Mouse (Mus musculus) MEL (cell line): ENCODE results near the gene Sgms1. TPM values are rescaled to one million over a fixed set of nuclear protein-coding genes. Genes with fewer than 3 reads are reported as not detected.

Source experiments
- DNase-seq: peaks from one replicate; pipeline ENCODE4 v3.0.0; 2011; ENCODE audit warnings: low read depth, low spot score
- H3K27ac ChIP-seq: 2 replicates; pipeline ENCODE4 v1.5.1; 2012; ENCODE audit warnings: low read depth, mild to moderate bottlenecking, control low read depth, low read length, moderate library complexity; ENCODE audit not compliant: control insufficient read depth
- H3K27me3 ChIP-seq, 2 experiments: fragments of 150-350 bp in 1 of 2; sonication (generic) in 1 of 2; 2 replicates each; pipeline ENCODE4 v1.6.1; 2012; ENCODE audit warnings: low read length in 2 of 2, mild to moderate bottlenecking in 2 of 2, improper control_type of control experiment in 1 of 2, moderate library complexity in 1 of 2; ENCODE audit not compliant: insufficient read depth in 2 of 2, control insufficient read depth in 1 of 2
- H3K36me3 ChIP-seq, 2 experiments: 2 replicates each; pipeline ENCODE4 v1.6.1; 2012 to 2014; ENCODE audit warnings: low read length in 2 of 2, improper control_type of control experiment in 1 of 2, inconsistent platforms in 1 of 2, mild to moderate bottlenecking in 1 of 2; ENCODE audit not compliant: insufficient read depth in 2 of 2, control insufficient read depth in 1 of 2
- H3K4me1 ChIP-seq, 2 experiments: fragments of 150-350 bp in 1 of 2; sonication (generic) in 1 of 2; 2 replicates each; pipeline ENCODE4 v1.6.1; 2012; ENCODE audit warnings: low read length in 2 of 2, improper control_type of control experiment in 1 of 2, mild to moderate bottlenecking in 1 of 2; ENCODE audit not compliant: insufficient read depth in 2 of 2, control insufficient read depth in 1 of 2
- H3K4me3 ChIP-seq, 2 experiments: fragments of 150-350 bp in 1 of 2; sonication (generic) in 1 of 2; 2 replicates each; pipeline ENCODE4 v1.5.1; 2012; ENCODE audit warnings: low read depth in 2 of 2, low read length in 2 of 2, mild to moderate bottlenecking in 2 of 2, moderate library complexity in 2 of 2, control low read depth in 1 of 2, improper control_type of control experiment in 1 of 2; ENCODE audit not compliant: control insufficient read depth in 1 of 2, insufficient read depth in 1 of 2
- H3K79me2 ChIP-seq: 2 replicates; pipeline ENCODE4 v1.6.1; 2012; ENCODE audit warnings: mild to moderate bottlenecking, low read length, moderate library complexity; ENCODE audit not compliant: control insufficient read depth, poor library complexity, insufficient read depth
- H3K9ac ChIP-seq: 2 replicates; pipeline ENCODE4 v1.6.1; 2012; ENCODE audit warnings: low read depth, mild to moderate bottlenecking, control low read depth, low read length, moderate library complexity; ENCODE audit not compliant: control insufficient read depth, poor library complexity, severe bottlenecking
- H3K9me3 ChIP-seq: fragments of 150-350 bp; sonication (generic); replicated peaks from 2 replicates; pipeline ENCODE4 v1.6.1; 2012; ENCODE audit warnings: mild to moderate bottlenecking, low read length, improper control_type of control experiment, moderate library complexity; ENCODE audit not compliant: insufficient read depth
- BHLHE40 ChIP-seq: IDR thresholded peaks from 2 replicates; pipeline ENCODE4 v1.6.1; 2012; ENCODE audit warnings: low read depth, mild to moderate bottlenecking, inconsistent platforms, low read length, improper control_type of control experiment, borderline replicate concordance
- CHD2 ChIP-seq: IDR thresholded peaks from 2 replicates; pipeline ENCODE4 v1.6.1; 2011; ENCODE audit warnings: low read length, improper control_type of control experiment
- CTCF ChIP-seq, 3 experiments: IDR thresholded peaks in 2 of 3; conservative IDR thresholded peaks in 1 of 3; 2 replicates each; pipeline ENCODE4 v1.5.1; 2011 to 2012; ENCODE audit warnings: low read length in 3 of 3, low read depth in 2 of 3, mild to moderate bottlenecking in 2 of 3, improper control_type of control experiment in 1 of 3, inconsistent platforms in 1 of 3, mixed read lengths in 1 of 3, moderate library complexity in 1 of 3; ENCODE audit not compliant: control insufficient read depth in 1 of 3, insufficient read depth in 1 of 3, poor library complexity in 1 of 3, severe bottlenecking in 1 of 3
- E2F4 ChIP-seq: IDR thresholded peaks from 2 replicates; pipeline ENCODE4 v1.6.1; 2011; ENCODE audit warnings: low read depth, low read length, improper control_type of control experiment, borderline replicate concordance
- ELF1 ChIP-seq: IDR thresholded peaks from 2 replicates; pipeline ENCODE4 v1.6.1; 2014; ENCODE audit warnings: low read depth, mild to moderate bottlenecking, inconsistent platforms, low read length, improper control_type of control experiment, moderate library complexity
- EP300 ChIP-seq, 2 experiments: IDR thresholded peaks; 2 replicates each; pipeline ENCODE4 v1.6.1; 2011; ENCODE audit warnings: improper control_type of control experiment in 2 of 2, low read length in 2 of 2, low read depth in 1 of 2, mild to moderate bottlenecking in 1 of 2
- ETS1 ChIP-seq: IDR thresholded peaks from 2 replicates; pipeline ENCODE4 v1.6.1; 2012; ENCODE audit warnings: low read depth, mild to moderate bottlenecking, inconsistent platforms, low read length, improper control_type of control experiment, moderate library complexity
- GATA1 ChIP-seq: IDR thresholded peaks from 2 replicates; pipeline ENCODE4 v1.6.1; 2011; ENCODE audit warnings: low read depth, low read length, improper control_type of control experiment
- JUND ChIP-seq: IDR thresholded peaks from 2 replicates; pipeline ENCODE4 v1.6.1; 2011; ENCODE audit warnings: low read depth, mild to moderate bottlenecking, improper control_type of control experiment, low read length
- MAFK ChIP-seq: IDR thresholded peaks from 2 replicates; pipeline ENCODE4 v1.6.1; 2011; ENCODE audit warnings: low read depth, mild to moderate bottlenecking, low read length, improper control_type of control experiment, borderline replicate concordance
- MAX ChIP-seq: IDR thresholded peaks from 2 replicates; pipeline ENCODE4 v1.6.1; 2011; ENCODE audit warnings: low read length, improper control_type of control experiment
- MAZ ChIP-seq: IDR thresholded peaks from 2 replicates; pipeline ENCODE4 v1.6.1; 2012; ENCODE audit warnings: low read depth, mild to moderate bottlenecking, inconsistent platforms, low read length, improper control_type of control experiment
- MYB ChIP-seq: IDR thresholded peaks from 2 replicates; pipeline ENCODE4 v1.6.1; 2011; ENCODE audit warnings: mild to moderate bottlenecking, low read depth, low read length, improper control_type of control experiment
- NELFE ChIP-seq: IDR thresholded peaks from 2 replicates; pipeline ENCODE4 v1.6.1; 2011; ENCODE audit warnings: low read depth, low read length, improper control_type of control experiment
- POLR2A ChIP-seq, 2 experiments: IDR thresholded peaks; 2 replicates each; pipeline ENCODE4 v1.6.1; 2011 to 2012; ENCODE audit warnings: low read length in 2 of 2, mild to moderate bottlenecking in 2 of 2, control low read depth in 1 of 2, improper control_type of control experiment in 1 of 2, low read depth in 1 of 2, moderate library complexity in 1 of 2; ENCODE audit not compliant: control insufficient read depth in 1 of 2, insufficient read depth in 1 of 2, poor library complexity in 1 of 2
- POLR2AphosphoS2 ChIP-seq: IDR thresholded peaks from 2 replicates; pipeline ENCODE4 v1.6.1; 2011; ENCODE audit warnings: low read length, improper control_type of control experiment
- RAD21 ChIP-seq: IDR thresholded peaks from 2 replicates; pipeline ENCODE4 v1.6.1; 2011; ENCODE audit warnings: mild to moderate bottlenecking, low read depth, low read length, improper control_type of control experiment
- RCOR1 ChIP-seq: IDR thresholded peaks from 2 replicates; pipeline ENCODE4 v1.6.1; 2012; ENCODE audit warnings: low read depth, mild to moderate bottlenecking, inconsistent platforms, low read length, improper control_type of control experiment
- SIN3A ChIP-seq: IDR thresholded peaks from 2 replicates; pipeline ENCODE4 v1.6.1; 2012; ENCODE audit warnings: low read length, improper control_type of control experiment, inconsistent platforms
- SMC3 ChIP-seq: IDR thresholded peaks from 2 replicates; pipeline ENCODE4 v1.6.1; 2011; ENCODE audit warnings: low read depth, low read length, improper control_type of control experiment
- TAL1 ChIP-seq: IDR thresholded peaks from 2 replicates; pipeline ENCODE4 v1.6.1; 2012; ENCODE audit warnings: mild to moderate bottlenecking, inconsistent platforms, low read length, moderate library complexity, mixed read lengths
- TCF12 ChIP-seq: IDR thresholded peaks from 2 replicates; pipeline ENCODE4 v1.6.1; 2014; ENCODE audit warnings: low read depth, mild to moderate bottlenecking, inconsistent platforms, low read length, improper control_type of control experiment, moderate library complexity
- ZMIZ1 ChIP-seq: IDR thresholded peaks from 2 replicates; pipeline ENCODE4 v1.6.1; 2012; ENCODE audit warnings: low read depth, mild to moderate bottlenecking, inconsistent platforms, low read length, improper control_type of control experiment, moderate library complexity
- polyA plus RNA-seq, 2 experiments: library from polyadenylated mRNA; stranded (reverse) in 1 of 2; unstranded in 1 of 2; fragments of >175 nt in 1 of 2; fragments of >200 nt in 1 of 2; gene quantifications; 2 replicates each; pipeline versions ENCODE4 v1.2.1 to v1.2.4; 2012; ENCODE audit warnings: low replicate concordance in 2 of 2, low read depth in 1 of 2; ENCODE audit not compliant: insufficient read length in 2 of 2, insufficient read depth in 1 of 2, missing spikeins in 1 of 2
- total RNA-seq: library from RNA; depleted of rRNA; stranded (reverse); fragments of 300-350 nt; gene quantifications from 2 replicates; pipeline ENCODE4 v1.2.3, GENCODE M21; 2012

The Sgms1 gene
- total and polyA plus RNA-seq, 3 experiments, result 16.3 to 18.5 TPM; not detected in 1

- H3K9ac ChIP-seq, result peak overlapping the region; percentile 9; the same call in 1 of the 2 replicates
- H3K9me3 ChIP-seq, result no peaks in the 10 kb centered on the region
- peak; percentile 67 for DNase-seq
- no peaks in the 10 kb centered on the region for H3K27me3 ChIP-seq
- peak overlapping the region; percentile 68 for H3K27ac ChIP-seq
- peaks cover 14% of the 10 kb centered on the region for H3K79me2 ChIP-seq
- TF ChIP-seq MYB (peak; percentile 94), CTCF (IDR thresholded peaks at IDR 0.05 in 2 of 3, conservative IDR thresholded peaks at IDR 0.05 in 1 of 3; ENCODE audit: control insufficient read depth in 1 of 3, insufficient read depth in 1 of 3, low read depth in 2 of 3, low read length in 3 of 3, poor library complexity in 1 of 3, severe bottlenecking in 1 of 3) (peak in 2 of 3 experiments; percentile 6 to 17; a peak in 2 of 6 replicates), SIN3A (peak; percentile 46; the same call in 1 of the 2 replicates), GATA1 (peak; percentile 55), ELF1 (no peak), BHLHE40 (0 out of 2 replicates have a peak, but pooled peaks have one; percentile 26), ETS1 (peak; percentile 45), TCF12 (peak; percentile 77), RCOR1 (no peak), RAD21 (peak; percentile 13), EP300 (IDR thresholded peaks at IDR 0.05; ENCODE audit: low read depth in 1 of 2, low read length in 2 of 2) (peak; percentile 74 to 91), MAX (0 out of 2 replicates have a peak, but pooled peaks have one; percentile 9), NELFE (no peak), SMC3 (no peak)
- peaks cover 0 to 15% of the 10 kb centered on the region in 2 experiments; a peak in 2 of 4 replicates for H3K36me3 ChIP-seq
- H3K4me3 ChIP-seq, result no peak overlapping the region
- H3K4me1 ChIP-seq, result peaks cover 9 to 21% of the 10 kb centered on the region in 2 experiments
These were observed 27.0 kb downstream of the Sgms1 start for GRCm38 (mm10) chr19:32362520-32362919.

GRCm38 (mm10) chr19:32360989-32361698 is 28.4 kb downstream of the Sgms1 start:
- DNase-seq, result no peak
- H3K4me1 ChIP-seq, result peaks cover 9 to 21% of the 10 kb centered on the region in 2 experiments
- no peak for TF ChIP-seq POLR2AphosphoS2
- TF ChIP-seq JUND, result no peak
- no peak for TF ChIP-seq TCF12
- no peak for TF ChIP-seq ZMIZ1
- TF ChIP-seq TAL1, result no peak
- TF ChIP-seq NELFE, result no peak
- TF ChIP-seq CHD2, result no peak
- no peak for TF ChIP-seq POLR2A (IDR thresholded peaks at IDR 0.05; ENCODE audit: control insufficient read depth in 1 of 2, insufficient read depth in 1 of 2, low read depth in 1 of 2, low read length in 2 of 2, poor library complexity in 1 of 2)
- TF ChIP-seq MAZ, result no peak
- TF ChIP-seq ETS1, result no peak
- TF ChIP-seq GATA1, result no peak
- no peak for TF ChIP-seq SIN3A
- TF ChIP-seq SMC3, result no peak
- no peak for TF ChIP-seq E2F4
- TF ChIP-seq MAFK, result no peak
- H3K27ac ChIP-seq, result no peak overlapping the region
- H3K9ac ChIP-seq, result no peak overlapping the region
- H3K79me2 ChIP-seq, result peaks cover 5% of the 10 kb centered on the region; the same call in 1 of the 2 replicates
- H3K9me3 ChIP-seq, result no peaks in the 10 kb centered on the region
- H3K36me3 ChIP-seq, result peaks cover 0 to 15% of the 10 kb centered on the region in 2 experiments; a peak in 2 of 4 replicates
- H3K27me3 ChIP-seq, result no peaks in the 10 kb centered on the region
- no peak overlapping the region for H3K4me3 ChIP-seq
